Mouse (Mus musculus) E14TG2a.4 (cell line): Measurements from ENCODE around the gene Ube2e2.
"Not testable (repeated sequence)": the region's sequence is repeated elsewhere in the genome, so short reads cannot be mapped to it uniquely, and the experiment has no call there.

Experiments
- H3K27me3 ChIP-seq: 2 replicates; pipeline ENCODE4 v1.6.1; 2014; ENCODE audit warnings: low read length, control low read depth; ENCODE audit not compliant: insufficient read depth
- H3K36me3 ChIP-seq: 2 replicates; pipeline ENCODE4 v1.6.1; 2014; ENCODE audit warnings: low read length, control low read depth; ENCODE audit not compliant: insufficient read depth
- H3K4me1 ChIP-seq: replicated peaks from 2 replicates; pipeline ENCODE4 v1.6.1; 2014; ENCODE audit warnings: low read depth, low read length, control low read depth
- H3K4me3 ChIP-seq: replicated peaks from 2 replicates; pipeline ENCODE4 v1.5.1; 2014; ENCODE audit warnings: mild to moderate bottlenecking, low read length
- H3K9me3 ChIP-seq: 2 replicates; pipeline ENCODE4 v1.6.1; 2014; ENCODE audit warnings: low read length, control low read depth
- CTCF ChIP-seq: conservative IDR thresholded peaks from 2 replicates; pipeline ENCODE4 v1.5.1; 2014; ENCODE audit warnings: low read length
- NANOG ChIP-seq: IDR thresholded peaks from 2 replicates; pipeline ENCODE4 v1.6.1; 2014; ENCODE audit warnings: borderline replicate concordance, low read length, mixed read lengths
- POU5F1 ChIP-seq: IDR thresholded peaks from 2 replicates; pipeline ENCODE4 v1.6.1; 2014; ENCODE audit warnings: low read length, borderline replicate concordance

Ube2e2 gene

DNA sequence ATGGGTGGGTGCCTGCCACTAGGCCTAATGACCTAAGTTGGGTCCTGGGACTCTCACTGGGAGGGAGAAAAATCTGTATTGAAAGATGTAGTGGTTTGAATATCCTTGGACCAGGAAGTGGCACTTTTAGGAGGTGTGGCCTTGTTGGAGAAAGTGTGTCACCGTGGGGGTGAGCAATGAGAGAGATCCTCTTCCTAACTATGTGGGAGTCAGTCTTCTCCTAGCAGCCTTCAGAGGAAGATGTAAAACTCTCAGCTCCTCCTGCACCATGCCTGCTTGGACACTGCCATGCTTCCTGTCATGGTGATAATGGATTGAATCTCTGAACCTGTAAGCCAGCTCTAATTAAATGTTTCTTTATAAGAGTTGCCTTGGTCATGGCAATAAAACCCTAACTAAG lies 338.8 kb downstream of the Ube2e2 start:
- Histone ChIP-seq H3K4me3 (no peak overlapping the region), H3K4me1 (no peaks in the 10 kb centered on the region), H3K36me3 (no peaks in the 10 kb centered on the region), H3K27me3 (no peaks in the 10 kb centered on the region), H3K9me3 (peaks cover 21% of the 10 kb centered on the region)
- TF ChIP-seq CTCF, result no peak
- no peak for TF ChIP-seq POU5F1
- no peak for TF ChIP-seq NANOG

DNA sequence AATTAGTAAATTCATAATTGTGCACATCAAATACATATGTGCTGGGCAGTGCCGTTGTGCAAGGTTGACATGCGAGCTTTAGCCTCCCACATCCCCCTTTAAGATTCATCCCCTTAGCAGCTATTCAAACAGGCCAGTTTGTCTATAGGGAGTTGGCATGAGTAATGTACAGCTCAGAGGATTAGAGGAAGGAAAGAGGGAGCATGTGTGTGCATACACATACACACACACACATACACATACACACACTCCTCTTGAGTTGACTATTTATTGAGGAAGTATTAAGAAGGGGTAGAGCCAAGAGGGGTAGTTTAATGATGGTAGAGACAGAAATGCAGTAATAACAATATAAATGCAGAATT lies 339.5 kb downstream of the Ube2e2 start:
- H3K9me3 ChIP-seq, result peaks cover 18% of the 10 kb centered on the region
- no peaks in the 10 kb centered on the region for H3K36me3 ChIP-seq
- H3K4me1 ChIP-seq, result no peaks in the 10 kb centered on the region
- H3K27me3 ChIP-seq, result no peaks in the 10 kb centered on the region
- H3K4me3 ChIP-seq, result no peak overlapping the region
- TF ChIP-seq CTCF (no peak), NANOG (no peak), POU5F1 (no peak)

DNA sequence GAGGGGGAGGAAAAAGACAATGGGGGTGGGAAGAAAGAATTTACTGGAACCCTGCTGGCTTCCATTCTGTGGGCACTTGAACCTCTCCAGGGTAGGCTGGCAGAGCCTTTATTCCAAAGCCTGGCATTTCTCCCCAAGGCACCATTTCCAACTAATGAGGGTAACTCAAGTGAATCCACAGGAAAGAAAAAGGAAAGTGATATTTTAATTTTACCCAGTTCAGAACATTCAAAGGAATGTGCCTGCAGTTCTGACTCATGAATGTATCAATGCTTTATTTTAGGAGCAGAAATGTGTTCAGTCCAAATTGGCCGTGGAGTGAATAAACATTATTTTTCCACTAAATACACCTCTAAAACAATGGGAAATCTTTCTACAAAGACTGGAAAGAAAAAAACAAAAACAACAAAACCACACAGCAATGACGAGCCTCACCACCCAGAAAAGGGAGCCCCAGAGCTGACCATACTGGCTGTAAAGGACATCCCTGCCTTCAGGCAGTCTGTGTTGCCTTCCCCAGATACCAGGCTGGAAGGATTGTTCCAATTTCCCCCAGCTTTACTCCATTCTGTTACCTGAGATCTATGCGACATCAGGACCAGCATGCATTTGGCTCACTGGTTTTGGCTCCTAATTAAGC lies 340.0 kb downstream of the Ube2e2 start:
- no peak overlapping the region for H3K4me3 ChIP-seq
- no peaks in the 10 kb centered on the region for H3K4me1 ChIP-seq
- H3K27me3 ChIP-seq, result no peaks in the 10 kb centered on the region
- no peak for TF ChIP-seq NANOG
- no peak for TF ChIP-seq POU5F1
- no peak for TF ChIP-seq CTCF
- peaks cover 18% of the 10 kb centered on the region for H3K9me3 ChIP-seq
- H3K36me3 ChIP-seq, result no peaks in the 10 kb centered on the region

DNA sequence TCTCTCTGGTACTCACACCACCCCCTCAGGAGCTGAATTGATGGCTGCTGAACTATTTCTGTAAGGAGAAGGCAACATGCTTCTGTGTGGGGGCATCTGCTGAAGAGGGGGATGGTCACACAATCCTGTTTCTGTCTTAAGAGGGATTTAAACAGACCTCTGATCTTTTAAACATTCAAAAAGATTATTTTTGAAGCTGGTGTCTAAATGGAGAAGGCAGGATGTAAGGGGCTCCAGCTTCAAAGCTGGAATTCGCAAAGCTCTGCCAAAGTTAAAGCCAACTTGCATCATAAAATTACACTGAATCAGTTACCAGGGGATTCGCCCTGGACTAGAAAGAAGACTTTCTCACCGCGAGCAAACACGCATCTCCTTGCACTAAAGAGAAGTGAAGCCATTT lies 346.5 kb downstream of the Ube2e2 start:
- H3K36me3 ChIP-seq, result no peaks in the 10 kb centered on the region
- TF ChIP-seq POU5F1 (no peak), NANOG (no peak)
- peaks cover 17% of the 10 kb centered on the region for H3K9me3 ChIP-seq
- H3K27me3 ChIP-seq, result no peaks in the 10 kb centered on the region
- no peak overlapping the region for H3K4me3 ChIP-seq
- H3K4me1 ChIP-seq, result no peaks in the 10 kb centered on the region

DNA sequence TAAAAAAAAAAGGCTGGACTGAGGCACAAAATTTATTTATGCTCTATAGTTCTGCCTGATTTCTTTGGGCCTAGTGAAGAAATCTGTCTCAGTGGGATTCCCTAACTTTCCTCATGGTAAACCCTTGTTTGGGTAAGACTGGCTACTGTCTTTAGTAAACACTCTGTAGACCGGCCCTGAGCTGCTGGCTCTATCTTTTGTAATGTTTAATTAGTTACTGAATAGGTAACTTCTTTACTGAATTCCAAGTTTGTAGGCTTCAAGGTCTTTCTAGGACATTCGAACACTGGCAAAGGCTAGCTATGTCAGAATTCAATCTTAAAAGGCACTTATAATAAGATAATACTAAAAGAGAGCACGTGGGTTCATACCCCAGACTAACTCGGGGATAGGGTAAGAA lies 355.0 kb downstream of the Ube2e2 start:
- H3K9me3 ChIP-seq, result peaks cover 38% of the 10 kb centered on the region
- not testable (repeated sequence) for H3K27me3 ChIP-seq, H3K36me3 ChIP-seq, H3K4me3 ChIP-seq, H3K4me1 ChIP-seq

DNA sequence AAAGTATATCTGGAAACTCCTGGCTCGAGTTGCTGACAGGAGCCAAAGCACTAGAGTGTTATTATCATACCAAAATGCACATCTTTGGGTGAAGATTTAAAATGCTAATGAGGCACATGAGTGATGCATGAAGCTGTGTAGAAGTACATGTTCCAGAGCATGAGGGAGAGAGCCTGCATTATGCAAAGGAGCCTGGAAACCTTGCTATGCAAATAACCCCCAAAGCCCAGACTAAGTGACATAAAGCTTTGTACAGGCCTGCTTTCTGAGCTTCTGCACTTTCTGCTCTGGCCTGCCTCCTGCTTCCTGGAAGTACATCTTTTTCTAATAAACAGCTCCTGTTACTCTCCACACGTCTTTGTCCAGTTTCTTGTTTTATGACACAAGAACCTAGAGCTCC lies 363.2 kb downstream of the Ube2e2 start:
- Histone ChIP-seq H3K4me3 (no peak overlapping the region), H3K36me3 (no peaks in the 10 kb centered on the region), H3K9me3 (no peaks in the 10 kb centered on the region), H3K4me1 (no peaks in the 10 kb centered on the region), H3K27me3 (no peaks in the 10 kb centered on the region)
- TF ChIP-seq CTCF, result no peak
- no peak for TF ChIP-seq NANOG
- no peak for TF ChIP-seq POU5F1

DNA sequence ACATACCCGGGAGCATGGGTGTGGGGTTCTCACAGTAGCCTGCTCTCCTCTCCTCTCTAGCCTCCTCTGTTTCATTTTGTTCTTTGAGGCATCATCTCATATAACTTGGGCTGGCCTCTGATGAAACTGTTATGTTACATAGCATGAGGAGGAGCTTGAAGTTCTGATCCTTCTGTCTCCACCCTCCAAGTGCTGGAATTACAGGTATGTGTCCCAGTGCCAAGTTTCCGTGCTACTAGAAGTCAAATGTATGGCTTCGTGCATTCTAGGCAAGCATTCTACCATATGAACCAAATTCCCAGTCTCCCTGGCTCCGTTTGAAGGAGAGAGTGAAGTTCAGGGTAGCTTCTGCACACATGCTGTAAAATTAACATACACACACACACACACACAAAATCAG lies 363.6 kb downstream of the Ube2e2 start:
- Histone ChIP-seq H3K9me3 (no peaks in the 10 kb centered on the region), H3K4me3 (no peak overlapping the region), H3K27me3 (no peaks in the 10 kb centered on the region), H3K4me1 (no peaks in the 10 kb centered on the region), H3K36me3 (no peaks in the 10 kb centered on the region)
- no peak for TF ChIP-seq CTCF
- no peak for TF ChIP-seq POU5F1
- no peak for TF ChIP-seq NANOG
